Mouse (Mus musculus): ENCODE data around the gene Nms. TPM values are rescaled to one million over a fixed set of nuclear protein-coding genes. Genes with fewer than 3 reads are reported as not detected.

Nms gene
- polyA plus RNA-seq, 1 experiment from 2014 or later = 9.1 TPM

Other genes starting within 250 kb of the Nms start
- gene Lonrf2, start 102.4 kb upstream of the Nms start, polyA plus RNA-seq (2015; fragmentation: Nextera tagmentation; extraction: Ambion mirVana) = 18.6 and 22.6 TPM in 2 replicates
- gene Chst10, start 41.0 kb upstream of the Nms start, polyA plus RNA-seq (2015; fragmentation: Nextera tagmentation; extraction: Ambion mirVana) = 46.0 and 47.5 TPM in 2 replicates
- 164 and 171 TPM in 2 replicates for gene Pdcl3, start 46.5 kb downstream of the Nms start, polyA plus RNA-seq (2015; fragmentation: Nextera tagmentation; extraction: Ambion mirVana)

All from neural tube, embryonic 15.5 days (tissue).